Mouse (Mus musculus) heart, postnatal 25 days (tissue): ENCODE results near the gene Gm9125. TPM values are rescaled to one million over a fixed set of nuclear protein-coding genes. Genes with fewer than 3 reads are reported as not detected.
"Not testable (repeated sequence)": the region's sequence is repeated elsewhere in the genome, so short reads cannot be mapped to it uniquely, and the experiment has no call there.

Experiments
- DNase-seq: peaks from one replicate; pipeline ENCODE4 v3.0.0; 2022; ENCODE audit warnings: low spot score
- intact Hi-C: fragments of 180-260 bp; cut with DNase I; formaldehyde crosslinking; loops from one replicate; pipeline ENCODE4 v1.15.1; 2025
- total RNA-seq, 2 experiments: library from RNA; stranded (reverse); gene quantifications; 2 replicates each; pipeline ENCODE4 v1.2.3; 2021

The Gm9125 gene
- total RNA-seq: not detected

GRCm38 (mm10) chr3:94054785-94055184 is at the start of gene Gm9125:
Gm9125 (minus strand) TSS chr3:94054885.
- intact Hi-C loops, DNase-seq: not testable (repeated sequence)

- intact Hi-C loops, DNase-seq: not testable (repeated sequence)
Measured at GRCm38 (mm10) chr3:94072544-94072943, 17.9 kb upstream of the Gm9125 start, which contains the start of gene Gm10697. Gm10697 (minus strand) TSS chr3:94072644.

- intact Hi-C loops: not testable (repeated sequence)
Measured at GRCm38 (mm10) chr3:94049566-94050121, 5.0 kb downstream of the Gm9125 start.

GRCm38 (mm10) chr3:94038241-94038640 is 16.4 kb downstream of the Gm9125 start:
- DNase-seq, intact Hi-C loops: not testable (repeated sequence)

More at GRCm38 (mm10) chr3:94049566-94050121, 5.0 kb downstream of the Gm9125 start:
- not testable (repeated sequence) for DNase-seq

GRCm38 (mm10) chr3:94034400-94034799 is 20.3 kb downstream of the Gm9125 start:
- DNase-seq, intact Hi-C loops: not testable (repeated sequence)

Other genes with a start within 250 kb of the Gm9125 start
- gene Tdpoz3, start 228.9 kb downstream of the Gm9125 start, total RNA-seq: not detected
- gene Gm9117, start 111.3 kb downstream of the Gm9125 start, total RNA-seq: not detected
- not detected for gene Tdpoz5, start 93.6 kb downstream of the Gm9125 start, total RNA-seq
- gene Gm10697, start 17.8 kb upstream of the Gm9125 start, total RNA-seq: not detected
- gene Gm10696, start 123.3 kb upstream of the Gm9125 start, total RNA-seq: not detected
- not detected for gene Gm5286, start 141.8 kb upstream of the Gm9125 start, total RNA-seq
- not detected for gene Gm4778, start 209.2 kb upstream of the Gm9125 start, total RNA-seq